Mouse (Mus musculus) midbrain, embryonic 13.5 days (tissue): ENCODE measurements around the gene AC124108.1. TPM values are rescaled to one million over a fixed set of nuclear protein-coding genes. Genes with fewer than 3 reads are reported as not detected.

ENCODE experiments used
- ATAC-seq: fragments of 200-750 bp; cut with Nextera tagmentation; 2 replicates; pipeline ENCODE4 v1.8.0; 2017; ENCODE audit warnings: mild to moderate bottlenecking, moderate TSS enrichment, moderate library complexity
- H3K27ac ChIP-seq: fragments of 300-500 bp; sonication (generic); 2 replicates; pipeline ENCODE4 v1.5.1; 2015; ENCODE audit warnings: inconsistent platforms, mild to moderate bottlenecking, moderate library complexity
- H3K27me3 ChIP-seq: fragments of 300-500 bp; sonication (generic); 2 replicates; pipeline ENCODE4 v1.6.1; 2015; ENCODE audit warnings: mild to moderate bottlenecking, inconsistent platforms
- H3K36me3 ChIP-seq: fragments of 300-500 bp; sonication (generic); 2 replicates; pipeline ENCODE4 v1.6.1; 2015; ENCODE audit warnings: mild to moderate bottlenecking, inconsistent platforms
- H3K4me1 ChIP-seq: fragments of 300-500 bp; sonication (generic); replicated peaks from 2 replicates; pipeline ENCODE4 v1.6.1; 2015; ENCODE audit warnings: inconsistent platforms
- H3K4me2 ChIP-seq: fragments of 300-500 bp; sonication (generic); replicated peaks from 2 replicates; pipeline ENCODE4 v1.6.1; 2015; ENCODE audit warnings: moderate library complexity, mild to moderate bottlenecking, inconsistent platforms
- H3K4me3 ChIP-seq: fragments of 300-500 bp; sonication (generic); replicated peaks from 2 replicates; pipeline ENCODE4 v1.5.1; 2015; ENCODE audit warnings: mild to moderate bottlenecking, inconsistent platforms
- H3K9ac ChIP-seq: fragments of 300-500 bp; sonication (generic); replicated peaks from 2 replicates; pipeline ENCODE4 v1.6.1; 2015; ENCODE audit warnings: mild to moderate bottlenecking, inconsistent platforms
- H3K9me3 ChIP-seq: fragments of 300-500 bp; sonication (generic); 2 replicates; pipeline ENCODE4 v1.6.1; 2016; ENCODE audit warnings: mild to moderate bottlenecking, inconsistent platforms
- WGBS: fragments of 180-500 bp; shearing (Covaris S2); methylation state at CpG from one replicate; pipeline ENCODE4 v1.1.7; 2015; 5-methylcytosine and 5-hydroxymethylcytosine counted together
- polyA plus RNA-seq: library from polyadenylated mRNA; unstranded; fragments of >200 nt; fragmentation: Nextera tagmentation; extraction: Ambion mirVana; gene quantifications from 2 replicates; pipeline ENCODE4 v1.2.1, GENCODE M21; 2015

AC124108.1 gene
- polyA plus RNA-seq, 1 experiment from 2014 or later = 6.1 TPM

DNA sequence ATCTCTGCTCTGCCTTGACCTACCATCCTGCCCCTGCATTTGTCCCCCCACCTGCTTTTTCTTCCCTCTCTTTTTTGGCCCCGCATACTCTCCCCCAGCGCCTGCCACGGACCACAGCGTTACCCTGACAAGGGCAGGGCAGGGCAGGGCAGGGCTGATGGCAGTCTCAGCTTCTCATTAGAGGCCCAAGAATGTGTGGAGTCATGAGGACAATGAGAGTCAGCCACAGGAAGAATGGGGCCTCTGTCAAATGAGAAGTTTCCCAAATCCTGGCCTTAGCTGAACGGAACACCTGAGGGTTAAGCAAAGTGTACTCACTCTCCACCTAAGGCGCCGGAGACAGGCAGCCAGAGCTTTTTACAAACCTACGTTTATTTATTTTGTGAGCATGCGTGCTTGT is 3.8 kb downstream of the AC124108.1 start:
- H3K9ac ChIP-seq = peak overlapping the region; percentile 60
- WGBS = 40% methylated on average over 9 of the region's 9 CpGs
- no peaks in the 10 kb centered on the region for H3K27me3 ChIP-seq
- ATAC-seq = no peak
- peak overlapping the region; percentile 86 for H3K27ac ChIP-seq
- H3K4me3 ChIP-seq = 0 out of 2 replicates have a peak overlapping the region, but pooled peaks have one; percentile 13
- no peaks in the 10 kb centered on the region for H3K36me3 ChIP-seq
- no peaks in the 10 kb centered on the region for H3K9me3 ChIP-seq
- peaks cover 83% of the 10 kb centered on the region for H3K4me1 ChIP-seq
- peak overlapping the region; percentile 90 for H3K4me2 ChIP-seq

DNA sequence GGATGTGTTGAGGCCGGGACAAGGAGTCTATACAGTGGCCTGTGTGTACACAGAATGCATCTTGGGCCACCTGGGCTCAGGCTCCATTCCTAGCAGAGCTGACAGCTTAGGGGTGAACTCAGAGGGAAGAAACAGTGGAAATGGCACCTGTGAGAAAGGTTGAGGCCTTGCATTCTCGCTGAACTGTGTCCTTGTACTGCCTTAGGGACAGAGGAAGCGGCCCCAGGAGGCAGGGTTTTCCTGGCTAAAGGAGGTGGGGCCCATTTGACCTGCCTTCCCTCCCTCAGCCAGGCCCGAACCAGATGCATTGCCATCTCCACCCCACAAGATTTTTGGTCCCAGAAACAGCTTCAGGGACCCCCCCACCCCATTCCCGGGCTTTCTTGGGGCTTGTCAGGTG is 4.4 kb downstream of the AC124108.1 start:
- H3K4me2 ChIP-seq = peak overlapping the region; percentile 90
- H3K9me3 ChIP-seq = no peaks in the 10 kb centered on the region
- no peaks in the 10 kb centered on the region for H3K36me3 ChIP-seq
- H3K9ac ChIP-seq = peak overlapping the region; percentile 60
- H3K27ac ChIP-seq = peak overlapping the region; percentile 86
- H3K27me3 ChIP-seq = no peaks in the 10 kb centered on the region
- WGBS = 31% methylated on average over 5 of the region's 5 CpGs
- H3K4me1 ChIP-seq = peaks cover 88% of the 10 kb centered on the region
- peak overlapping the region; percentile 20; the same call in 1 of the 2 replicates for H3K4me3 ChIP-seq
- ATAC-seq = no peak

DNA sequence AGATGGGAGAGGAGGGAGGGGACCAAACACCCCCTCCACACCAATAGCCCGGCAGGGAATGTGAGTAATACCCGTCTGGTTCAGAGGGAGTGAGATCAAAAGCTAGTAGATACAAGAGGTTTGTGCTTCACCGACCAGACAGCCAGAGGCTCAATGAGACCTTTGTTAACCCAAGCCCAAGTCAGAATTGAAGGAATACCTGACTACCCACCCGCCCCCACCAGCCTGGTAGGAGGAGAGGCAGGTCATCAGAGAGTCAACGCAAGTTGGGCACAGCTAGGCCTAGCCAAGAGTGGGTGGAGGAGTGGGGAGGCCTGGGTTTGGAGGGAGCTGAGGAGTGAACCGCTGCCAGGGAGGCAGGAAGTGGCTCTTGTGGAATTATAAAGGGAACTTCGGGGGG is 5.1 kb downstream of the AC124108.1 start:
- Histone ChIP-seq H3K4me3 (peak overlapping the region; percentile 20), H3K27ac (peak overlapping the region; percentile 86), H3K27me3 (no peaks in the 10 kb centered on the region), H3K4me1 (peaks cover 95% of the 10 kb centered on the region), H3K9me3 (no peaks in the 10 kb centered on the region), H3K36me3 (no peaks in the 10 kb centered on the region), H3K9ac (peak overlapping the region; percentile 60), H3K4me2 (peak overlapping the region; percentile 90)
- WGBS = 8% methylated on average over 7 of the region's 7 CpGs
- ATAC-seq = no peak

DNA sequence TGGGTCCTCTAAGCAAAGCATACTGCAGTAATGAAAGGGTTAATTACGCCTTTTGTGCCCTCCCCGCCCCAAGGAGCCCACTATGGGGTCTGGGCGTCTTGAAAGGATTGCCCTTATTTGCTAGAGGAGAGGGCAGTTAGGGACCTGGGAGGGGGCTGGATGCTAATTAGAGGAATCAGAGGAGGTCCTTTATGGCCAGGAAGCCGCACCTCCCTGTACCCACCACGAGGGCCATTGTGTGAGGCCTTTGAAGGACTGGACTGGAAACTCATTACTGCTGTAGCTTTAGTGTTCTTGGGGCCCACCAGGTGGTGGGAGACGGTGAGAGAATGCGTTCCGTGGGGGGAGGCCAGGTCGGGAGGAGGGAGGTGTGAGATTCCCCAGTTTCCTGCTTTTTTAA is 6.4 kb downstream of the AC124108.1 start:
- ATAC-seq = no peak
- Histone ChIP-seq H3K4me3 (peak overlapping the region; percentile 2; the same call in 1 of the 2 replicates), H3K4me2 (peak overlapping the region; percentile 90), H3K4me1 (peaks cover 100% of the 10 kb centered on the region), H3K36me3 (no peaks in the 10 kb centered on the region), H3K9ac (peak overlapping the region; percentile 45), H3K27ac (peak overlapping the region; percentile 86), H3K9me3 (no peaks in the 10 kb centered on the region), H3K27me3 (no peaks in the 10 kb centered on the region)
- WGBS = 2% methylated on average over 9 of the region's 9 CpGs

DNA sequence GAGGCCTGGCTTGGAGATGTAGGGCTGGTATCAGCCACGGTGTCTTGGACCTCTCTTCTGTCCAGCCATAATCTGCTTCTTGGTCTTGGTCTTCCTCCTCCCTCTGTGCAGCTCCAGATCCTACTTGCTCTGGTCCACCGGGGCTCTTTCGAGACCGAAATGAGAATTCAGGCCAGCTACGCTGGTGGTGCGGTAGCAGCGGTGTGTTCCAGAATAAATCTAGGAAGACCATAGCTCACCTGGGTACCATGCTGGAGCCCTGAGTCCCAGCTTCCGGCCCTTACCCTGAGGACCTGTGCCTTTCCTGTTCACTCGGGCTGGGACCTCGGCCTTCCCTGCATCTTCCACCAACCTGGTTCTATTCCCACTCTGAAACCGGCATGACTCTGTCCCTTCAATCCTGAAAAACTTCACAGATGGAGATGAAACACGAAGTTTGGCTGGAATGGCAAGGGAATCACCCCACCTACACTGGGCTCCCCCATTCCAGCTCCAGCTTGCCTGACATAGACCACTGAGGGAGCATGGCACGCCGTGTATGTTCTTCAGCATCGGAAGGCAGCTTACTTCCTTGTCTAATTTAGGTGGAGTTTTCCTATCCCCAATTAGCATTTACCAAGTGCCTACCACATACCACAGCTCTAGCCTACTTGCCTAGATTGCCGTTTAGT is 7.3 kb downstream of the AC124108.1 start:
- H3K9ac ChIP-seq = 0 out of 2 replicates have a peak overlapping the region, but pooled peaks have one; percentile 3
- no peaks in the 10 kb centered on the region for H3K9me3 ChIP-seq
- no peak for ATAC-seq
- H3K4me2 ChIP-seq = peak overlapping the region; percentile 90
- H3K4me1 ChIP-seq = peaks cover 100% of the 10 kb centered on the region
- H3K4me3 ChIP-seq = no peak overlapping the region
- 77% methylated on average over 16 of the region's 16 CpGs for WGBS
- no peaks in the 10 kb centered on the region for H3K27me3 ChIP-seq
- H3K36me3 ChIP-seq = no peaks in the 10 kb centered on the region
- H3K27ac ChIP-seq = peak overlapping the region; percentile 86

DNA sequence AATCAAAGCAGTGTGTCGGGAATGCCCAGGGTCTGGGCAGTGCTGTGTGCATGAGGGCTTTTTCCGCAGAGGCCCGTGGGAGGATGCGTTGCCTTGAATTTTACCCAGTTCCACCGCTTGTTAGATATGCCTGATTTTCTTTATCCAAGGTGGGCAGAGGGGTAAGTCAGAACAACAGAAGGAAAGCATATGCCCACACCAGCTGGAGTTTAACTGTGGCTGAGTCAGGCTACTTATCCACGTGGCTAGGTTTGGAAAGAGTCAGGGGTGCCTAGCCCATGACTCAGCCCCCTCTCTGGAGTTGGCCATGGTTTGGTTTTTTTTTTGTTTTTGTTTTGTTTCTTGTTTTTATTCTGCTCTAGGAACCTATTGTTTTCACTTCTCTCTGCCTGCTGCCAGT is 8.0 kb downstream of the AC124108.1 start:
- H3K4me2 ChIP-seq = no peak overlapping the region
- no peaks in the 10 kb centered on the region for H3K9me3 ChIP-seq
- ATAC-seq = no peak
- peak overlapping the region; percentile 86 for H3K27ac ChIP-seq
- 60% methylated on average over 6 of the region's 6 CpGs for WGBS
- peaks cover 3% of the 10 kb centered on the region for H3K36me3 ChIP-seq
- no peaks in the 10 kb centered on the region for H3K27me3 ChIP-seq
- peaks cover 100% of the 10 kb centered on the region for H3K4me1 ChIP-seq
- no peak overlapping the region for H3K9ac ChIP-seq
- H3K4me3 ChIP-seq = no peak overlapping the region

DNA sequence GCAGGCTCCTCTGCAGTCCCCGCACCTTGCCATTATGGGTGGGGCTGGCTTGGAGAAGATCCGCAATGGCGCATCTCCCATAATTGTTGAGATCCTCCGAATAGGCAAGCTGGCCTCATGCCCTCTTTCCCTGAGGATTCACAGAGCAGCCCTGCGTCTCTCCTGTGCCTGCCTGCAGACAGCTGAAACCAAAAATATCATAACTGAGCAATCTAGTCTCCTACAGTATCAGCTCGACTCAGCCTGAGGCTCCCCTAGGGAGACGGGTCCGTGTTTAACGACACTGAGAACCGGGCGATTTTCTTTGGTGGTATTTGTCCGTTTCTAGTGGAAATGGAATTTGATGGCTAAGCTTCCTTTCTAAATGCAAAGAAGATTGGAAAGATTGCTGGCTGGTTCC is 8.7 kb downstream of the AC124108.1 start:
- ATAC-seq = no peak
- no peaks in the 10 kb centered on the region for H3K9me3 ChIP-seq
- WGBS = 4% methylated on average over 12 of the region's 12 CpGs

DNA sequence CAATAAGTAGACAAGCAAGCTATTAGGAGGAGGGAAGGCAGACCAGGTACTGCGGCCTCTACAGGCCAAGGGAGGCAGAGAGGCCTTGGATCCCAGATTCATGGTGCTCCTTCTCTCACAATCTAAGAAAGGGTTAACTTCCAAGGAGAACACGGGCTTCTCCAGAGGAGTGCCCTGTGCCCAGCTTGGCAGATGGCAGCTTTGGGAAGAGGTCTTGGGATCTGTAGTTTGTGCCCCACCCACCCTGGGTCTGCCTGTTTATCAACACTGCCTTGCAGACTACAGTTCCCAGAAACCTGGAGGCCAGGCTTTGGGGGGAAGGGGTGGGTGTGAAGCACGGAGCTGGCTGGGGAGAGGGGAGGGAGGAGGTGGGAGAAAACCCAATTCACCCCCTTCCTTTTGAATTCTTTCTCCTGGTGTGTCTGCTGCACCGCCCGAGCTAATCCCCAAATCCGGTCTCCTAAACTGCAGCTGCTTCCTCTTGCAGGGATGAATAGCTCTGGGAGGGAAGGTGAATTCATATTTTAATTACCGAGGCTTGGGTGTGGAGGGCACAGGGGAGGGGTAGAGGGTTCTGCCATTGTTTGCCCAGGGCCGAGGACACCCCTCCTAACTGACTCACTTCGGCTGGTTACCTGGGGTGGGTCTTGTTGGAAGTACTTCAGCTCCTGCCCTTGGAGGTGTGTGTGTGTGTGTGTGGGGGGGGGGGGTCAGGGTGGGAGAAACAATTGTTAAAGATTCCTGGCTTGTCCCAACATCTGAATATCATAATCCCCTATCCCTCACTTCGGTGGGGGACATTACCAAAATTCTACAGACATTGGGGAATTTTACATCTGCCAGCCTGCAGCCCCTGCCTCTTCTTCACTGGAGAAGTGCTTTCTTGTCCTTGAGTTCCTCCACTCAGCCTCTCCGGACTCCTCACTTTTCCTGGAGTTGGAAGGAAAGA is 9.6 kb downstream of the AC124108.1 start:
- H3K4me3 ChIP-seq = peak overlapping the region; percentile 18
- ATAC-seq = peak; percentile 92
- peaks cover 99% of the 10 kb centered on the region for H3K4me1 ChIP-seq
- no peaks in the 10 kb centered on the region for H3K9me3 ChIP-seq
- H3K9ac ChIP-seq = peak overlapping the region; percentile 37
- peak overlapping the region; percentile 46 for H3K4me2 ChIP-seq
- WGBS = 1% methylated on average over 11 of the region's 11 CpGs
- peak overlapping the region; percentile 86 for H3K27ac ChIP-seq
- H3K36me3 ChIP-seq = peaks cover 16% of the 10 kb centered on the region
- H3K27me3 ChIP-seq = no peaks in the 10 kb centered on the region

More for the DNA sequence above, 8.7 kb downstream of the AC124108.1 start:
- H3K4me1 ChIP-seq = peaks cover 100% of the 10 kb centered on the region
- peak overlapping the region; percentile 37; the same call in 1 of the 2 replicates for H3K9ac ChIP-seq
- H3K4me2 ChIP-seq = peak overlapping the region; percentile 46
- peak overlapping the region; percentile 86 for H3K27ac ChIP-seq
- peaks cover 10% of the 10 kb centered on the region for H3K36me3 ChIP-seq
- no peaks in the 10 kb centered on the region for H3K27me3 ChIP-seq
- H3K4me3 ChIP-seq = peak overlapping the region; percentile 18

DNA sequence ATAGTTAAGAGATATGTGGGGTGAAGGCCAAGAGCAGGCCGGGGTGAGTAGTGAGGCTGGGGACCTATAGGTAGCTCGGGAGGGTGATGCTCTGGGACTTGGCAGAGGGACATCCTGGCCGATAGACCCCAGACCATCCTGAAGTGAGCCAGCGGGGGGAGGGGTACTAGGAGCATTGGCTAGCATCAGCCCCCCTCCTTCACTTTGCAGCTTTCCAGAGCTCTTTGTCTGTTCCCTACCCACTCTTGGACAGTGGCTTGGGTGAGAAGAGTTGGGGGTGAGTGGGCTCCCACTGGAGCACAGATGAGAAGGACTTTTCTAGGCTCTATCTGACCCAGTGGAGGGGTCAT is 10.2 kb downstream of the AC124108.1 start:
- Histone ChIP-seq H3K4me2 (peak overlapping the region; percentile 46), H3K27ac (peak overlapping the region; percentile 86), H3K9ac (peak overlapping the region; percentile 30; the same call in 1 of the 2 replicates), H3K27me3 (no peaks in the 10 kb centered on the region), H3K4me1 (peaks cover 99% of the 10 kb centered on the region), H3K36me3 (peaks cover 16% of the 10 kb centered on the region), H3K4me3 (peak overlapping the region; percentile 18), H3K9me3 (no peaks in the 10 kb centered on the region)
- ATAC-seq = peak; percentile 8; the same call in 1 of the 2 replicates
- WGBS = 6% methylated on average over 4 of the region's 4 CpGs

DNA sequence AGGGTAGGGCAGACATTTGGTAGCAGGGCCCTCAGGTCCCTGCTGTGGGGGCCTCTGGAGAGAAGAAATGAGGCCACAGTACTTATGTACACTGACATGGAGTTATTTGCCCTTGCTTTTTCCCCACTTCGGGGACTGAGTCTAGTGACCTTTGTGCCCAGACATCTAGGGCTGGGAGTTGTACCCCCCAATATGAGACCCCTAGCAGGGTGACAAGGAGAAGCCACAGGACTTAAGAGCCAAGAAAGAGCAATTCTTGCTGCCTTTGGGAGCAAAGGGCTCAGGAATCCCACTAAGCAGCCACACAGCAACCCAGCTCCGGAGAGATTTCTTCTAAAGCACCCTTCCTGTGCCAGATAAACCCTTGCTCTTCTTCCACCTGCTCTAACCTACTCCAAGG is 10.7 kb downstream of the AC124108.1 start:
- peak overlapping the region; percentile 30; the same call in 1 of the 2 replicates for H3K9ac ChIP-seq
- peaks cover 98% of the 10 kb centered on the region for H3K4me1 ChIP-seq
- no peak overlapping the region for H3K4me3 ChIP-seq
- H3K36me3 ChIP-seq = peaks cover 16% of the 10 kb centered on the region
- peak overlapping the region; percentile 86 for H3K27ac ChIP-seq
- 52% methylated on average over 2 of the region's 2 CpGs for WGBS
- H3K4me2 ChIP-seq = peak overlapping the region; percentile 46
- no peak for ATAC-seq
- no peaks in the 10 kb centered on the region for H3K27me3 ChIP-seq
- no peaks in the 10 kb centered on the region for H3K9me3 ChIP-seq

DNA sequence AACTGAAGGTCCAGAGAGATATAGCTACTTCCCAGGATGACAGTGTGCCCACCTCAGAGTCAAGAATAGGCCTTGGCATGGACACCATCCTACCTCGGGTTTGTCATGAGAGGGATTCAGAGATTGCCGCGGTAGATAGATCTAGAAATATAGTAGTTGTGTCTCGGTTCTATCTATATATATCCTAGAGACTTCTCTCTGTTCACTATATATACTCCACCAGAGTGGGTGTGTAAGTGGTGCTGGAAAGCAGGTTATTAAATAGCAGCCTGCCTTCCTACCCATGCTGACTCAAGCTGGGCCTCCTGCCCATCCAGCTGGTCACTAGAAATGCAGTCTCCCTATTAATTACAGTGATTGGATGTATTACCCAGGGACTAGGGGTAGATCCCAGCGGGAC is 11.5 kb downstream of the AC124108.1 start:
- Histone ChIP-seq H3K27ac (peak overlapping the region; percentile 86), H3K27me3 (no peaks in the 10 kb centered on the region), H3K36me3 (peaks cover 16% of the 10 kb centered on the region), H3K9me3 (no peaks in the 10 kb centered on the region), H3K9ac (no peak overlapping the region), H3K4me3 (no peak overlapping the region), H3K4me1 (peaks cover 98% of the 10 kb centered on the region), H3K4me2 (no peak overlapping the region)
- no peak for ATAC-seq
- 93% methylated on average over 5 of the region's 5 CpGs for WGBS

DNA sequence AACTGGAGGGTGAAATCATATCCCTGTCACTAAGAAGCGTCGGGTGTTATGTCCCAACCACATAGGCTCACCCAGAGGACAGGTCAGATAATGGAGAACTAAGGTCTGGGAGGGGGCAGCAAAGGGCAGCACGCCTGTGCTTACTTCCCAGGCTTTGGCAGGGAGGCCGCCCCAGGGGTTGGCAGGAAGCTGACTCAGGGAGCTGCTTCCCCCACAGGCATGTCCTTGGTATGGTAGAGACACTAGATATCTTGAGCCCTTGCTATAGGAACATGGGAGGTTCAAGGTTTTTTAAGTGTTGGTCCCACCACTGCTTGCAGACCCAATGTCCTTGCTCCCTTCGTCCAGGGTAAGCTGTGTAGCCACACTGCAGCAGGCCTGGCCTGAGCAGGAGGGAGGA is 14.7 kb downstream of the AC124108.1 start:
- ATAC-seq = no peak

More for the DNA sequence above, 14.7 kb downstream of the AC124108.1 start:
- peaks cover 16% of the 10 kb centered on the region for H3K36me3 ChIP-seq
- H3K27me3 ChIP-seq = no peaks in the 10 kb centered on the region
- H3K4me3 ChIP-seq = no peak overlapping the region
- H3K27ac ChIP-seq = peak overlapping the region; percentile 35; the same call in 1 of the 2 replicates
- H3K9ac ChIP-seq = 0 out of 2 replicates have a peak overlapping the region, but pooled peaks have one; percentile 26
- 72% methylated on average over 5 of the region's 5 CpGs for WGBS
- no peaks in the 10 kb centered on the region for H3K9me3 ChIP-seq
- no peak overlapping the region for H3K4me2 ChIP-seq
- H3K4me1 ChIP-seq = peaks cover 98% of the 10 kb centered on the region
